Mouse (Mus musculus): ENCODE results near the gene Ppp1cc. TPM values are rescaled to one million over a fixed set of nuclear protein-coding genes. Genes with fewer than 3 reads are reported as not detected.

Ppp1cc gene
- polyA plus RNA-seq, 1 experiment from 2014 or later: 216 TPM

DNA sequence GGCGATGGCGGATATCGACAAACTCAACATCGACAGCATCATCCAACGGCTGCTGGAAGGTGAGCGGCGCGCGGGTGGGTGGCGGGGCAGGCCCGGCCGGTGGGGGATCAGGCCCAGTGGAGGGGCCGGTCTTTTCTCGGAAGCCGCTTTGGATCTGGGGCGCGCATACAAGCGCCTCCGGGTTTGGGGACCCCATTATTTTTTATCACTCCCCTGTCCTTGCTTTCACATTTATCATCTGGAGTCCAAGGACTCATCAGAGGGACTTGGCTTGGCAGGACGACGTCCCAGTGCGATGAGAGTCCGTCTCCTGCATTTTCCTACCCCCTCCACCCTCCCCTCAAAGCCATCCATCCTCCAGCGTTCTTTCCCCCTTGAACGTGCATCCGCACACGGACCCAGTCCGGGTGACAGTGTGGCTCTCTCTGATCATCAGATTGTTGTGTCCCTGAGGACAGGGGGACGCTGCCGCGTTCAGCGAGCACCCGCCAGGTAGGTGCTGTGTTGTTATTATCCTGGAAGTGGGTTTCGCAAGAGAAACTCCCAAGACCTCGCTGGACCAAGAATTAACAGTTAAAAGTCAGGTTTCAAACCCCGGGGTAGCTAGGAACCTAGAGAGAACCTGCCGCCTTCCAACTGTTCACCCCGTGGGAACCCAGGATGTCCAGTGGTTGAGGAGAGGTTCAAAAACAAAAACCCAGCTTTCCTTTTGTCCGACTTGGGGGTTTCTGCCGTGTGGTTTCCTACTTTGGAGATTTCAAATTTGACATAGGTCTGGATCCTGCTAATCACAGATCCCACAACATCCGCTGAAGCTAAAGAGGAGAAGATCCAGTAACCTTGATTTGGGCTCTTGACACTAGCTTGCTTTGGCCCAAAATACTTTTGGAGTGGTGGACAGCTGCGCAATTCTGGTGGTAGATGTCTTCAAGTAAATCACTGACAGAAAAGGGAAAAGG is 758 bp downstream of the Ppp1cc start:
- Histone ChIP-seq H3K4me3 (peak overlapping the region; percentile 81), H3K36me3 (replicated peaks) (no peaks in the 10 kb centered on the region), H3K4me2 (peak overlapping the region; percentile 70), H3K27ac (peak overlapping the region; percentile 89), H3K4me1 (peaks cover 56% of the 10 kb centered on the region), H3K9ac (peak overlapping the region; percentile 88), H3K27me3 (replicated peaks) (no peaks in the 10 kb centered on the region), H3K9me3 (no peaks in the 10 kb centered on the region)
- WGBS: 3% methylated on average over 42 of the region's 42 CpGs
- peak; percentile 53 for ATAC-seq (replicated peaks)

DNA sequence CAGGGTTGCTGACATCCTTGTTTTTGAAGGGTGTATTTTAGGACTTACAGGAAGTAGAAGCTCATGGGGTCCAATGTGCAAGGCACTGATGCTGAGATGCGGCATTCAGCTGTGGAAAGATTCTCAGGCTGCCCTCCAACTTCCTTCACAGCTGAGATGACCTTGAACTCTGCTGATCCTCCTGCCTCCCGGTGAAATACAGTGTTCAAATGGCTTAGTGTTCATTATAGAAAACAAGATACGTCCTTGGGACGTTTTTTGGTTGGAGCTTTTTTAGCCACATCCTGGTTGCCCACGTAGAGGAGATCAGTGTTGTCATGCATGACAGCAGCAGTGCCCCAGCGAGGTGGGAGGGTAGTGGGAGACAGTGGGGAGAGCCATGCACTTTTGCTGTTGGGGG is 5.1 kb downstream of the Ppp1cc start:
- no peak for ATAC-seq (replicated peaks)
- peak overlapping the region; percentile 22; the same call in 1 of the 2 replicates for H3K4me2 ChIP-seq
- no peak overlapping the region for H3K4me3 ChIP-seq
- peaks cover 83% of the 10 kb centered on the region for H3K4me1 ChIP-seq
- 0 out of 2 replicates have a peak, but pooled peaks cover under 1% of the 10 kb centered on the region for H3K36me3 ChIP-seq (replicated peaks)
- H3K27me3 ChIP-seq (replicated peaks): no peaks in the 10 kb centered on the region
- WGBS: 46% methylated on average over 6 of the region's 6 CpGs
- no peak overlapping the region for H3K9ac ChIP-seq
- H3K27ac ChIP-seq: no peak overlapping the region
- H3K9me3 ChIP-seq: no peaks in the 10 kb centered on the region

DNA sequence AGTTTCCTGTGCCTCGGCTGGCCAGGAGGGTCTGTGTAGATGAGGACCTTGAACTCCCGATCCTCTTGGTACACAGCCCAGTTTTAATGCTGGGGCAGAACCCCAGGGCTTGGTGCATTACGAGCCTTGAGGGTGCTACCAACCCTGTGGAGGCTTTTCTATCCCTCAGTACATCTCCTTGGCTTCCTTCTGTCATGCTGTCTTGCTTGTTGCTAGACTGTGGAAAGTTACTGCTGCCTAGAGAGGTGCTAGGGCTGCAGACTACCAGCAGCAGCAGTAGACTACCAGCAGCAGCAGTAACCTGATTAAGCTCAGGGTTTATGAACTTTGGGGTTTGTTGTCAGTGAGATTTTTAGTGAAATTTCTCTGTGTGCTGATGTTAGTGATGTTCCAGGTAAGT is 5.9 kb downstream of the Ppp1cc start:
- 73% methylated on average over 3 of the region's 3 CpGs for WGBS
- no peak for ATAC-seq (replicated peaks)
- 0 out of 2 replicates have a peak overlapping the region, but pooled peaks have one; percentile 48 for H3K27ac ChIP-seq
- H3K4me3 ChIP-seq: no peak overlapping the region
- peaks cover 7% of the 10 kb centered on the region for H3K36me3 ChIP-seq (replicated peaks)
- peaks cover 83% of the 10 kb centered on the region for H3K4me1 ChIP-seq
- H3K9me3 ChIP-seq: no peaks in the 10 kb centered on the region
- H3K9ac ChIP-seq: no peak overlapping the region
- no peak overlapping the region for H3K4me2 ChIP-seq
- no peaks in the 10 kb centered on the region for H3K27me3 ChIP-seq (replicated peaks)

DNA sequence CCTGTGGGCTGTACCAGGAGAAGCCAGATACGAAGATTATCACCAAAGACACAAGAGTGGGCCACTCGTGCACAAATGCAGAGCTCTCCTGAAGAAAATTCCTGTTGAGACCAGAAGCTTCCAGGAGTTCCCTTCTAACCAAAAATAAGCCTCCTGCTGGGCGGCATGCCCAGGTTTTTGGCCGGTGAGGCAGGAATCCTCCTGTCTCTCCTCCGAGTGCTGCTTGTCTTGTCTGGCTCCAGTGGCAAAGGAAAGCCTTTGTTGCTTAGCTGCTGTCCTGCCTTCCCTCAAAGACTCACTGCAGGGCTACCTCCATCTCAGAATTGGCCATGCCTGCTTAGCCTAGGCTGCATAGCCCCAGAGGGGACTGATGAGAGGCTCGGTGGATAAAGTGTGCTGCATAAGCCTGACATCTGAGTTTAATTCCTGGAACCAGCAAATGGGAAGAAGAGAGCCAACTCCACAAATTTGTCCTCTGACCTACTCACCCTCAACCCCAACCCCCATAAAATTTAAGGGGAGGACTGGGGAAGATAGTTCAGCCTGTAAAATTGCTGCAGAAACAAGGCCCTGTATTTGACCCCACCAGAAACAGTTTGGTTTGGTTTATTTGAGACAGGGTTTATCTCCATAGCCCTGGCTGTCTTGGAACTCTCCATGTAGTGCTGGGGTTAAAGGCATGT is 7.3 kb downstream of the Ppp1cc start:
- H3K9me3 ChIP-seq: no peaks in the 10 kb centered on the region
- H3K27ac ChIP-seq: peak overlapping the region; percentile 64
- 32% methylated on average over 6 of the region's 6 CpGs for WGBS
- peaks cover 70% of the 10 kb centered on the region for H3K4me1 ChIP-seq
- peaks cover 18% of the 10 kb centered on the region for H3K36me3 ChIP-seq (replicated peaks)
- no peaks in the 10 kb centered on the region for H3K27me3 ChIP-seq (replicated peaks)
- H3K4me2 ChIP-seq: peak overlapping the region; percentile 6; the same call in 1 of the 2 replicates
- no peak overlapping the region for H3K9ac ChIP-seq
- no peak overlapping the region; the same call in 1 of the 2 replicates for H3K4me3 ChIP-seq
- no peak for ATAC-seq (replicated peaks)

DNA sequence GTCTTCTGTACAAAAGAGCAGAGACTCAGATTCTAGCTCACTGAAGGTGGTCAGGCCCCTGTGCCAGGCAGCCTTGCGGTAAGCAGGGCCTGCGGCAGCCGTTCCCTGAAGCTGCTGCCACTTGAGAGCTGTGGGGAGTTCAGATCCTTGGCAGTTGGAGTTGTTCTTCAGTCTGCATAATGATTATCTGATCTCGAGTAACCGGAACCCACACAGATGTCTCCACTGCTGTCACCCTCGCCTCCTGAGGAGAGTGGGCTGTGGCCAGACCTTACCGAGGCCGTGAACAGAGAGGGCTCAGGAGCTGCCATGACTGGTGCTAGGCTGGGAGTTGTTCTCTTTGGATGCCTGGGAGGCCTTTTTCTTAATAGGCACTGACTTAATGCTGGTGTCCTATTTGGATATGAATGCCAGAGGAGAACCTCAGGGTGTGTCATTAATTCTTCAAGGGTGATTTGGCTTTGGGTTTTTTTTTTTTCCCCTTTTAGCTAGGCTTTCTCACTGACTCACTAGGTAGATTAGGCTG is 8.6 kb downstream of the Ppp1cc start:
- Histone ChIP-seq H3K36me3 (replicated peaks) (peaks cover 30% of the 10 kb centered on the region), H3K9ac (no peak overlapping the region), H3K4me2 (peak overlapping the region; percentile 26), H3K9me3 (no peaks in the 10 kb centered on the region), H3K4me1 (peaks cover 57% of the 10 kb centered on the region), H3K4me3 (no peak overlapping the region), H3K27me3 (replicated peaks) (no peaks in the 10 kb centered on the region), H3K27ac (peak overlapping the region; percentile 64)
- ATAC-seq (replicated peaks): no peak; the same call in 1 of the 2 replicates
- 29% methylated on average over 8 of the region's 8 CpGs for WGBS

DNA sequence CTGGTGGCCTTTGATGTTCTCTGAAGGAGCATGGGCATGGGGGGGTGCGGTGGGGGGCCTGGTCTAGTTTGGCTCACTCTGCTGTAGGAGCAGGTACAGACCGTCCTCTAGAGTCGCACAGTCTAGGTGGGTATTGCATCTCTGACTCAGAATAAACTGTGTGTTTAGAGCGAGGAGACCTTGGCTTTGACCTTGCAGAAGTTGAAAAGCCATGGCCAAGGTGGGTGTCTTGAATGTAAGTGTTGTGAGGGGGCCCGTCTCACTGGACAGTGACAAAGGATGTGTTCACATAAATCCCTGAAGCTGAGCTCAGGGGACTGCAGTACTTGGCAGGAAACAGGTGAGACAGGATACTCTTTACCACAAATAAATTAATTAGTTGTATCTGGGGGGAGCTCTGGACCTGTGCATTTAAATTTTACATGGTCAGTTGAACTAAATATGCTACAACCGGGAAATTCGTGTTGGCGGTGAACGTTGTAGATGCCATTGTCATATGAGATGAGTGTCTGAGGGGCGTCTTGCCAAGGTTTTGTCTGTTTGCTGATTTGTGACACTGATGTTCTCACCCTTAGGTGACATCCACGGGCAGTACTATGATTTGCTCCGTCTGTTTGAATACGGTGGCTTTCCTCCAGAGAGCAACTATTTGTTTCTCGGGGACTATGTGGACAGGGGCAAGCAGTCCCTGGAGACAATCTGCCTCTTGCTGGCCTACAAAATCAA is 10.4 kb downstream of the Ppp1cc start:
- H3K4me3 ChIP-seq: no peak overlapping the region
- H3K36me3 ChIP-seq (replicated peaks): peaks cover 40% of the 10 kb centered on the region
- no peaks in the 10 kb centered on the region for H3K27me3 ChIP-seq (replicated peaks)
- H3K4me2 ChIP-seq: no peak overlapping the region
- H3K9ac ChIP-seq: no peak overlapping the region
- no peak overlapping the region for H3K27ac ChIP-seq
- no peak for ATAC-seq (replicated peaks)
- 88% methylated on average over 14 of the region's 14 CpGs for WGBS
- peaks cover 39% of the 10 kb centered on the region for H3K4me1 ChIP-seq
- no peaks in the 10 kb centered on the region for H3K9me3 ChIP-seq

DNA sequence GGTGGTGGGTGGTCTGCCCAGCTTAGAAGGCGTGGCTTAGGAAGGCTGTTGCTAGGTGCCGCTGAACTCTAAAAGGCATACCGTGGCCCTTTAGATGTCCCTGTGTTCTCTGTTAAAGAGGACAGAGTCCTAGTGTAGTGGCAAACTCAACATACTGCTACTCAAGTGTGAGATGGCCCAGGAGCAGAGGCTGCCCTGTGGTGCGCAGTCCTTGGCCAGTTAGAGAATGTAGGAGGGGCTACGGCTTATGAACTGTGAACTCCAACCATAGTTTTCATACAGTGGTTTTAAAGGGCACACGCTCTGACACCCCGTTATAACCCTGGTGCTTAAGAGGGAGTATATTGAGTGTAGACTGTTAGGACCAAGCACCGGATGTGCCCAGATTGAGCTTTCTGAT is 13.0 kb downstream of the Ppp1cc start:
- Histone ChIP-seq H3K4me2 (no peak overlapping the region), H3K9ac (no peak overlapping the region), H3K4me1 (peaks cover 13% of the 10 kb centered on the region), H3K27me3 (replicated peaks) (no peaks in the 10 kb centered on the region), H3K36me3 (replicated peaks) (peaks cover 50% of the 10 kb centered on the region), H3K9me3 (no peaks in the 10 kb centered on the region), H3K27ac (no peak overlapping the region), H3K4me3 (no peak overlapping the region)
- ATAC-seq (replicated peaks): no peak
- 94% methylated on average over 8 of the region's 8 CpGs for WGBS

DNA sequence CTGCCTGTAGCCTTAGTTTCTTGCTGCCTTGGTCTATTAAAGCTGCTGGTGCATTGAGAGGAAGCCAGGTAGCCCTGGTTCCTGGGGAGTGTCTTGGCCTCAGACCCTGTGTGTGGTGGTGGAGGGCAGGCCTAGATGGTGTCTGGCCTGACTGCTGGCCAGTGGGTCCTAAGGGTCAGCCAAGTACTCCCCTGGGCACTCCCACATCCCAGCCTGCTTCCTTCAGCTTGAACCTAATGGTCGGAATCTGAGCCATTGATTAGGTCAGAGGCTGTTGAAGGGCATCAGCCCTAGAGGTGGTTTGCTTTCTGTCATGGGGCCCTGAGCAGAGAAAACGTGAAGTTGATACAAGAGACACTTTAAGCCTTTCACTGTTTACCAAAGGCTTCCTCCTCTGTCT is 17.3 kb downstream of the Ppp1cc start:
- 76% methylated on average over 2 of the region's 2 CpGs for WGBS
- H3K4me1 ChIP-seq: no peaks in the 10 kb centered on the region
- no peaks in the 10 kb centered on the region for H3K27me3 ChIP-seq (replicated peaks)
- no peak overlapping the region for H3K27ac ChIP-seq
- no peak for ATAC-seq (replicated peaks)
- H3K36me3 ChIP-seq (replicated peaks): peaks cover 37% of the 10 kb centered on the region
- H3K4me3 ChIP-seq: no peak overlapping the region
- H3K9ac ChIP-seq: no peak overlapping the region
- no peaks in the 10 kb centered on the region for H3K9me3 ChIP-seq
- no peak overlapping the region for H3K4me2 ChIP-seq

DNA sequence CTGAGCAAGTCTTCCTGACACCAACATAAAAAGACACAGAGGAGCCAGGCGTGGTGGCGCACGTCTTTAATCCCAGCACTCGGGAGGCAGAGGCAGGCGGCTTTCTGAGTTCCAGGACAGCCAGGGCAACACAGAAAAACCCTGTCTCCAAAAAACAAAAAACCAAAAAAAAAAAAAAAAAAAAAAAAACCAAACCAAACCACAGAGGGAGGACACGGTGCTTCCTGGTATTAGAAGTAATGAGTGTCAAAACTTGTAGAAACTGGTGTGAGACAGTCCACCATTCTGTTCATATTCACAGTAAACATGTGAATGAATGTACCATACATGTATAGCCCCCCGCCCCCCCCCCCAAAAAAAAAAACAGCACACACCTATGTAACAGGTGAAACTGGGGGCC is 17.9 kb downstream of the Ppp1cc start:
- no peak overlapping the region for H3K4me2 ChIP-seq
- no peak for ATAC-seq (replicated peaks)
- H3K27ac ChIP-seq: no peak overlapping the region
- peaks cover 31% of the 10 kb centered on the region for H3K36me3 ChIP-seq (replicated peaks)
- no peaks in the 10 kb centered on the region for H3K9me3 ChIP-seq
- WGBS: 92% methylated on average over 7 of the region's 7 CpGs
- H3K27me3 ChIP-seq (replicated peaks): no peaks in the 10 kb centered on the region
- H3K9ac ChIP-seq: no peak overlapping the region
- H3K4me1 ChIP-seq: no peaks in the 10 kb centered on the region
- H3K4me3 ChIP-seq: no peak overlapping the region

DNA sequence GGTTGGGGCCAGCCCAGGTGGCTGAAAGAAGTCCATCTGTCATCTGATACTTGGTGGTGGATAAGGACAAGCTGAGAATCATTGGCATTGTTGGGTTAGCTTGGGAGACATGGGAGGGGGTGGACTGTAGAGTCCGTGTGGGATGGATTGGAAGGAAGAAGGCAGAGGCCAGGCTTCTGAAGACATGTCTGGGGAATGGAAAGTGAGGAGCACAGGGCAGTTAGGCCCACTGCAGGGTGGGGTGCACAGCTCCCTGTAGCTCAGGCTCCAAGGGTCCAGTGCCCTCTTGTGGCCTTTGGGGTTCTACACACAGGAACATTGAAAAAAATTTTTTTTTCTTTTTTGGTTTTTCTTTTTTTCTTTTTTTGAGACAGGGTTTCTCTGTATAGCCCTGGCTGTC is 18.3 kb downstream of the Ppp1cc start:
- 53% methylated on average over 1 of the region's 1 CpGs for WGBS
- Histone ChIP-seq H3K9me3 (no peaks in the 10 kb centered on the region), H3K4me2 (no peak overlapping the region)

DNA sequence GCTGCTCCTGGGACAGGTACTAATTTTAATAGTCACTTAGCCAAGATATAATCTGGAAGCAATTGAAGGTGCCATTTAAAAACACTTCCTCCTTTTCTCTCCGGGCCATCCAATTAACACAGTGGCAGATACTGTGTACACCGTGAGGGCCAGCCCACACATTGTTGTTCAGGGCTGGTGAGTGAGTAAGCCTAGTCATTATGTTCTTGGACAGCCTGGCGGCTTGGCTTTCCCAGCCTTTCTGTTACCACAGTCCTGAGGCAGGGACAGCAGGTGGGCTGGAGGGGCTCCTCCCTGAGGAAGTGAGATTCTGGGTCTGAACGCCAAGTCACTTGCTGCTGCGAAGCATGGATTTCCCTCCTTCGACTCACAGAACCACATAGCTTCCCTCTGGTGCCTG is 21.6 kb downstream of the Ppp1cc start:
- no peaks in the 10 kb centered on the region for H3K4me1 ChIP-seq
- H3K27ac ChIP-seq: no peak overlapping the region
- 63% methylated on average over 6 of the region's 6 CpGs for WGBS
- no peak overlapping the region for H3K4me2 ChIP-seq
- no peaks in the 10 kb centered on the region for H3K9me3 ChIP-seq
- no peak overlapping the region for H3K9ac ChIP-seq
- H3K27me3 ChIP-seq (replicated peaks): no peaks in the 10 kb centered on the region
- ATAC-seq (replicated peaks): no peak
- no peak overlapping the region for H3K4me3 ChIP-seq
- H3K36me3 ChIP-seq (replicated peaks): 0 out of 2 replicates have a peak, but pooled peaks cover 11% of the 10 kb centered on the region

More for the DNA sequence above, 18.3 kb downstream of the Ppp1cc start:
- Histone ChIP-seq H3K4me1 (no peaks in the 10 kb centered on the region), H3K36me3 (replicated peaks) (peaks cover 27% of the 10 kb centered on the region), H3K9ac (no peak overlapping the region), H3K4me3 (no peak overlapping the region), H3K27me3 (replicated peaks) (no peaks in the 10 kb centered on the region), H3K27ac (no peak overlapping the region)
- ATAC-seq (replicated peaks): no peak

Measured in midbrain, embryonic 15.5 days (tissue).